In the genomic region with DNA sequence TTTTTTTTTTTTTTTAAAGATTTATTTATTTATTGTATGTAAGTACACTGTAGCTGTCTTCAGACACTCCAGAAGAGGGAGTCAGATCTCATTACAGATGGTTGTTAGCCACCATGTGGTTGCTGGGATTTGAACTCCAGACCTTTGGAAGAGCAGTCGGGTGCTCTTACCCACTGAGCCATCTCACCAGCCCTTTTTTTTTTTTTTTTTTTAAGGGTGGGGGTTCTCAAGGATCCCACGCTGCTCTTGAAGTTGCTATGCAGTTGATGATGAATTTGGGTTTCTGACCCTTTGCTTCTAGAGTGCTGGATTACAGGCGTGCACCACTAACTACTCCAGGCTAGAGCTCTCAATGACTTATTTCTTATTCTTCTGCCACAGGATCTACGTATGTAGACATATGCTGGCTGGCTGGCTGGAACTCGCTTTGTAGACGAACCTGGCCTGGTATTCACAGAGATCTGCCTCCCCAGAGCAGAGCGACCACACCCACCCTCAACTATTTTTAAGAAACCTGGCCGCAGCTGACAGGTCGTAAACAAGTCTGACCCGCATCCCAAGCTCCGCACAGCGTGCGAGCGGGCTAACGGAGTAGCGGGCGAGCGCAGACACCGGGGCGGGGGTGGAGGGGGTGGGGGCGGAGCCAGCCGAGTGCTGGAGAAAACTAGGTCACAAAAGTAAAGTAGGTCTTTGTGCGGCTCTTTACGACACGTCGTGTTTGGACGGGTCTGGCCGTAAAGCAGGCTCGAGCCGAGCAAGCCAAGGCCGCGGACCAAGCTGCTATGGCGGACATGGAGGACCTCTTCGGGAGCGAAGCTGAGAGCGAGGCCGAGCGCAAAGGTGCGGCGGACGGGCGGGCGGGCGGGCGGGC, we compare ENCODE assay signal across 8 mouse cellular contexts. TPM values are rescaled to one million over a fixed set of nuclear protein-coding genes. Genes with fewer than 3 reads are reported as not detected.
DNase-seq lines count a peak whose midpoint lies in the region; ATAC-seq and TF ChIP-seq lines count a peak whose summit lies in the region.

A gene (plus strand): TSS at position 729 of the 871 bp plus-strand sequence.

- peaks cover 12% of the 10 kb centered on the region; the same call in 1 of the 2 replicates for H3K79me2 ChIP-seq in liver, adult 2 months (ENCODE audit: control insufficient read depth, insufficient read depth, low read length)
- H3K79me2 ChIP-seq in myocyte (ENCODE audit: control insufficient read depth, insufficient read depth), result peaks cover 32% of the 10 kb centered on the region

- no peak for TF ChIP-seq CTCF in bone marrow macrophage, adult 2 months (IDR thresholded peaks at IDR 0.05; ENCODE audit: low read depth, low read length)
- TF ChIP-seq CTCF in embryonic fibroblast, embryonic 13.5 days (IDR thresholded peaks at IDR 0.05; ENCODE audit: borderline replicate concordance, insufficient read depth, low read length), result no peak
- TF ChIP-seq CTCF in liver, adult 2 months (IDR thresholded peaks at IDR 0.05; ENCODE audit: low read depth, low read length), result no peak

- H3K4me2 ChIP-seq in heart, embryonic 11.5 days, result peak within 1 kb of the TSS; percentile 78
- H3K4me2 ChIP-seq in kidney, embryonic 16.5 days (replicated peaks; ENCODE audit: low read depth, low read length), result peak within 1 kb of the TSS; percentile 91
- peak within 1 kb of the TSS; percentile 82 for H3K4me2 ChIP-seq in myocyte (ENCODE audit: low read depth)

- H3K4me3 ChIP-seq in bone marrow macrophage, adult 2 months (ENCODE audit: insufficient read depth, low read length), result peak within 1 kb of the TSS; percentile 96
- H3K4me3 ChIP-seq in embryonic fibroblast, embryonic 13.5 days (ENCODE audit: insufficient read depth, low read length), result peak within 1 kb of the TSS; percentile 85
- peak within 1 kb of the TSS; percentile 83 for H3K4me3 ChIP-seq in heart, embryonic 11.5 days (ENCODE audit: low read depth, low read length)
- peak within 1 kb of the TSS; percentile 93 for H3K4me3 ChIP-seq in kidney, embryonic 16.5 days (ENCODE audit: low read length)
- peak within 1 kb of the TSS; percentile 68 for H3K4me3 ChIP-seq in liver, adult 2 months (ENCODE audit: insufficient read depth, low read depth, low read length)
- H3K4me3 ChIP-seq in myocyte, result peak within 1 kb of the TSS; percentile 61

- H3K9ac ChIP-seq in heart, embryonic 11.5 days (ENCODE audit: low read depth, low read length), result peak within 1 kb of the TSS; percentile 91
- peak within 1 kb of the TSS; percentile 94 for H3K9ac ChIP-seq in kidney, embryonic 16.5 days (replicated peaks; ENCODE audit: low read length)
- peak within 1 kb of the TSS; percentile 71 for H3K9ac ChIP-seq in liver, adult 2 months (ENCODE audit: low read depth, low read length)

- H3K27me3 ChIP-seq in heart, embryonic 11.5 days (ENCODE audit: control insufficient read depth, insufficient read depth, low read length), result no peaks in the 10 kb centered on the region
- no peaks in the 10 kb centered on the region for H3K27me3 ChIP-seq in kidney, embryonic 16.5 days (ENCODE audit: insufficient read depth, low read length)
- no peaks in the 10 kb centered on the region for H3K27me3 ChIP-seq in liver, adult 2 months (ENCODE audit: control insufficient read depth, insufficient read depth, low read length)
- H3K27me3 ChIP-seq in myocyte (ENCODE audit: control insufficient read depth, insufficient read depth, insufficient read length), result no peaks in the 10 kb centered on the region
- no peaks in the 10 kb centered on the region; the same call in 1 of the 2 replicates for H3K27me3 ChIP-seq in splenic B cell, adult 2 months (ENCODE audit: control insufficient read depth, insufficient read depth, low read length, poor library complexity, severe bottlenecking)

- H3K9me3 ChIP-seq in heart, embryonic 11.5 days (replicated peaks; ENCODE audit: control insufficient read depth, low read length), result no peaks in the 10 kb centered on the region
- no peaks in the 10 kb centered on the region for H3K9me3 ChIP-seq in kidney, embryonic 16.5 days (ENCODE audit: low read length)

- peak within 1 kb of the TSS; percentile 16 for H3K27ac ChIP-seq in bone marrow macrophage, adult 2 months (ENCODE audit: insufficient read depth, low read depth, low read length)
- peak within 1 kb of the TSS; percentile 84 for H3K27ac ChIP-seq in embryonic fibroblast, embryonic 13.5 days (ENCODE audit: insufficient read depth, low read length)
- peak within 1 kb of the TSS; percentile 81 for H3K27ac ChIP-seq in heart, embryonic 11.5 days (ENCODE audit: low read depth, low read length)
- H3K27ac ChIP-seq in kidney, embryonic 16.5 days (ENCODE audit: low read length), result peak within 1 kb of the TSS; percentile 87
- H3K27ac ChIP-seq in liver, adult 2 months (replicated peaks; ENCODE audit: insufficient read depth, low read depth, low read length), result peak within 1 kb of the TSS; percentile 55

- no peaks in the 10 kb centered on the region for H3K36me3 ChIP-seq in heart, embryonic 11.5 days (ENCODE audit: control insufficient read depth, insufficient read depth, low read length)
- H3K36me3 ChIP-seq in kidney, embryonic 16.5 days (ENCODE audit: insufficient read depth, low read length), result peaks cover 9% of the 10 kb centered on the region
- no peaks in the 10 kb centered on the region for H3K36me3 ChIP-seq in liver, adult 2 months (ENCODE audit: control insufficient read depth, insufficient read depth, low read length)
- no peaks in the 10 kb centered on the region for H3K36me3 ChIP-seq in myocyte (ENCODE audit: control insufficient read depth, insufficient read depth)
- H3K36me3 ChIP-seq in splenic B cell, adult 2 months (ENCODE audit: control insufficient read depth, insufficient read depth, low read length, poor library complexity, severe bottlenecking), result no peaks in the 10 kb centered on the region

- DNase-seq in A20 (ENCODE audit: low read depth, low spot score), result peak; percentile 95
- peak; percentile 89 for DNase-seq in liver, adult 2 months (ENCODE audit: extremely low read depth, low read depth, low spot score)
- peak; percentile 92 for DNase-seq in splenic B cell, adult 2 months (ENCODE audit: low read depth, low spot score)

- peak; percentile 87 for ATAC-seq in heart, embryonic 11.5 days (replicated peaks; ENCODE audit: insufficient number of reproducible peaks, low FRiP score, low TSS enrichment)
- peak; percentile 93 for ATAC-seq in kidney, embryonic 16.5 days (ENCODE audit: low FRiP score, low TSS enrichment)

- 1% methylated on average over 45 of the region's 45 CpGs for WGBS in heart, embryonic 11.5 days (ENCODE audit: insufficient replicate concordance)
- WGBS in kidney, embryonic 16.5 days, result under 1% methylated on average over 31 of the region's 45 CpGs
- WGBS in liver, adult 2 months, result 2% methylated on average over 45 of the region's 45 CpGs

- no peak for TF ChIP-seq POLR2A in bone marrow macrophage, adult 2 months (IDR thresholded peaks at IDR 0.05; ENCODE audit: borderline replicate concordance, low read depth, low read length)
- peak; percentile 80 for TF ChIP-seq POLR2A in embryonic fibroblast, embryonic 13.5 days (IDR thresholded peaks at IDR 0.05; ENCODE audit: low read depth, low read length)
- TF ChIP-seq POLR2A in liver, adult 2 months (IDR thresholded peaks at IDR 0.05; ENCODE audit: extremely low read depth, insufficient read depth, low read length), result no peak
- TF ChIP-seq POLR2A in myocyte (IDR thresholded peaks at IDR 0.05; ENCODE audit: insufficient read length, low read depth), result peak; percentile 91

- peak within 1 kb of the TSS; percentile 52 for H3ac ChIP-seq in myocyte (ENCODE audit: control insufficient read depth, insufficient read length)

- H3K4me1 ChIP-seq in bone marrow macrophage, adult 2 months (ENCODE audit: control insufficient read depth, insufficient read depth, low read length), result peaks cover 20% of the 10 kb centered on the region
- H3K4me1 ChIP-seq in embryonic fibroblast, embryonic 13.5 days (ENCODE audit: control insufficient read depth, insufficient read depth, low read length), result peaks cover 2% of the 10 kb centered on the region; the same call in 1 of the 2 replicates
- peaks cover 4% of the 10 kb centered on the region for H3K4me1 ChIP-seq in heart, embryonic 11.5 days (ENCODE audit: control insufficient read depth, insufficient read depth, low read length)
- H3K4me1 ChIP-seq in kidney, embryonic 16.5 days (ENCODE audit: insufficient read depth, low read length), result peaks cover 13% of the 10 kb centered on the region
- H3K4me1 ChIP-seq in liver, adult 2 months (ENCODE audit: control insufficient read depth, insufficient read depth, low read length), result peaks cover 11% of the 10 kb centered on the region

TF ChIP-seq in myocyte, 11 proteins besides CTCF, POLR2A, EP300 and RAD21:
- TF ChIP-seq REST (IDR thresholded peaks at IDR 0.05; ENCODE audit: insufficient read depth, insufficient read length), result peak; percentile 3
- no peak for TF ChIP-seq CEBPB (IDR thresholded peaks at IDR 0.05; ENCODE audit: insufficient read depth, poor library complexity, severe bottlenecking)
- no peak for TF ChIP-seq MAX (IDR thresholded peaks at IDR 0.05; ENCODE audit: low read depth)
- TF ChIP-seq POLR2AphosphoS2 (IDR thresholded peaks at IDR 0.05; ENCODE audit: insufficient read length, low read depth), result peak; percentile 69
- no peak for TF ChIP-seq TCF12 (IDR thresholded peaks at IDR 0.05; ENCODE audit: insufficient read depth, poor library complexity, severe bottlenecking)
- TF ChIP-seq MYOD1 (IDR thresholded peaks at IDR 0.05; ENCODE audit: control insufficient read depth in 1 of 3, insufficient read length in 2 of 3, low read depth in 2 of 3), result no peak
- TF ChIP-seq MYOG (IDR thresholded peaks at IDR 0.05; ENCODE audit: control insufficient read depth in 1 of 3, insufficient read depth in 1 of 3, insufficient read length in 2 of 3, low read depth in 2 of 3), result peak in 1 of 3 experiments; percentile 3
- no peak for TF ChIP-seq USF1 (IDR thresholded peaks at IDR 0.05; ENCODE audit: low read depth)
TF ChIP-seq in myocyte: peak in this region for 3.

RNA-seq across cellular contexts. Expression of the gene that starts here (rescaled TPM):
- 12.9 and 14.5 TPM in 2 replicates for polyA plus RNA-seq in bone marrow macrophage, adult 2 months (2012; ENCODE audit: insufficient read depth, insufficient read length, missing spikeins)
- polyA plus RNA-seq in embryonic fibroblast, embryonic 13.5 days (2011; ENCODE audit: insufficient read length, low read depth, missing spikeins), result 29.6 and 30.6 TPM in 2 replicates
- polyA plus RNA-seq in heart, embryonic 11.5 days (2014; fragmentation: Nextera tagmentation; extraction: Ambion mirVana), result 33.5 and 36.0 TPM in 2 replicates
- polyA plus RNA-seq in kidney, embryonic 16.5 days (2015; fragmentation: Nextera tagmentation; extraction: Ambion mirVana), result 40.1 and 43.1 TPM in 2 replicates
- total RNA-seq in liver, adult 2 months (2014; rRNA removed), result 5.2 and 6.3 TPM in 2 replicates
- 2.1 and 3.1 TPM in 2 replicates for polyA plus RNA-seq in liver, adult 2 months (2012; rRNA removed)
- 25.4 TPM for polyA plus RNA-seq in myocyte (2012; fragmentation: generic; extraction: Trizol)

Comparison
In these comparisons a context has a peak if more than half of its experiments do, and no peak if none do; other contexts are left out.
1. Peak in every context shown above with its lines: DNase-seq, ATAC-seq, H3K4me3 ChIP-seq and H3K27ac ChIP-seq.
2. H3K27ac ChIP-seq: peak in every context shown above with its lines; median percentile 87 in kidney, embryonic 16.5 days; 84 in embryonic fibroblast, embryonic 13.5 days; 81 in heart, embryonic 11.5 days; 55 in liver, adult 2 months; 16 in bone marrow macrophage, adult 2 months.
3. POLR2A ChIP-seq: peak in embryonic fibroblast, embryonic 13.5 days (single experiment) and myocyte (single experiment); none in bone marrow macrophage, adult 2 months (single experiment) and liver, adult 2 months (single experiment).